Mouse (Mus musculus): ENCODE results near the gene Zmiz2.

- TF ChIP-seq CTCF (conservative IDR thresholded peaks at IDR 0.05; ENCODE audit: low read length) = no peak
- TF ChIP-seq NANOG (IDR thresholded peaks at IDR 0.05; ENCODE audit: borderline replicate concordance, low read length) = no peak
- no peak for TF ChIP-seq POU5F1 (IDR thresholded peaks at IDR 0.05; ENCODE audit: borderline replicate concordance, low read length)
Measured at GRCm38 (mm10) chr11:6407162-6407621, 18.3 kb downstream of the Zmiz2 start.

Measured in E14TG2a.4 (cell line).